Mouse (Mus musculus) ES-E14 (cell line): ENCODE measurements around the gene Sh2d4b. TPM values are rescaled to one million over a fixed set of nuclear protein-coding genes. Genes with fewer than 3 reads are reported as not detected.

Source experiments
- DNase-seq: peaks from one replicate; pipeline ENCODE4 v3.0.0-alpha.2; 2013; ENCODE audit warnings: low read depth, low spot score
- H3K27ac ChIP-seq: 2 replicates; pipeline ENCODE4 v1.5.1; 2012; ENCODE audit warnings: low read depth, mild to moderate bottlenecking, low read length, moderate library complexity, mixed read lengths; ENCODE audit not compliant: poor library complexity, insufficient read depth, severe bottlenecking
- H3K36me3 ChIP-seq: 2 replicates; pipeline ENCODE4 v1.6.1; 2012; ENCODE audit warnings: mild to moderate bottlenecking, low read length, moderate library complexity, mixed read lengths; ENCODE audit not compliant: control insufficient read depth, poor library complexity, insufficient read depth, severe bottlenecking
- H3K4me1 ChIP-seq, 2 experiments: fragments of 150-350 bp in 1 of 2; sonication (generic) in 1 of 2; 2 replicates each; pipeline ENCODE4 v1.6.1; 2012; ENCODE audit warnings: low read length in 2 of 2, mild to moderate bottlenecking in 1 of 2, mixed read lengths in 1 of 2; ENCODE audit not compliant: control insufficient read depth in 2 of 2, insufficient read depth in 2 of 2, poor library complexity in 1 of 2
- H3K4me3 ChIP-seq, 2 experiments: fragments of 150-350 bp in 1 of 2; sonication (generic) in 1 of 2; 2 replicates each; pipeline ENCODE4 v1.5.1; 2012; ENCODE audit warnings: low read length in 2 of 2, low read depth in 1 of 2, mild to moderate bottlenecking in 1 of 2, mixed read lengths in 1 of 2; ENCODE audit not compliant: insufficient read depth in 1 of 2, poor library complexity in 1 of 2, severe bottlenecking in 1 of 2
- H3K9ac ChIP-seq: 2 replicates; pipeline ENCODE4 v1.6.1; 2012; ENCODE audit warnings: low read depth, mild to moderate bottlenecking, low read length, mixed read lengths; ENCODE audit not compliant: poor library complexity, insufficient read depth, severe bottlenecking
- H3K9me3 ChIP-seq: fragments of 150-350 bp; sonication (generic); 2 replicates; pipeline ENCODE4 v1.6.1; 2012; ENCODE audit warnings: low read depth, mild to moderate bottlenecking, low read length; ENCODE audit not compliant: control insufficient read depth, insufficient read depth
- CHD2 ChIP-seq: IDR thresholded peaks from 2 replicates; pipeline ENCODE4 v1.6.1; 2014; ENCODE audit warnings: mild to moderate bottlenecking, low read depth, low read length, inconsistent platforms
- HCFC1 ChIP-seq: IDR thresholded peaks from 2 replicates; pipeline ENCODE4 v1.6.1; 2012; ENCODE audit warnings: low read length, inconsistent platforms, borderline replicate concordance; ENCODE audit not compliant: insufficient read depth
- MAFK ChIP-seq: IDR thresholded peaks from 2 replicates; pipeline ENCODE4 v1.6.1; 2014; ENCODE audit warnings: mild to moderate bottlenecking, low read depth, low read length, inconsistent platforms; ENCODE audit not compliant: insufficient read depth
- ZC3H11A ChIP-seq: IDR thresholded peaks from 2 replicates; pipeline ENCODE4 v1.6.1; 2012; ENCODE audit warnings: low read depth, mild to moderate bottlenecking, inconsistent platforms, low read length, borderline replicate concordance
- ZNF384 ChIP-seq: IDR thresholded peaks from 2 replicates; pipeline ENCODE4 v1.6.1; 2012; ENCODE audit warnings: low read depth, low read length, inconsistent platforms
- in situ Hi-C, 2 experiments: fragments of 600-800 bp; cut with MboI; formaldehyde crosslinking; loops; one replicate each; pipeline ENCODE4 v1.15.1; 2025; ENCODE audit warnings: low sequenced_read_pairs in 2 of 2, inconsistent platforms in 1 of 2; ENCODE audit not compliant: unreplicated experiment in 2 of 2
- total RNA-seq: library from RNA; depleted of rRNA; stranded (reverse); fragments of 300-350 nt; gene quantifications from 2 replicates; pipeline ENCODE4 v1.2.3, GENCODE M21; 2012

The Sh2d4b gene
- total RNA-seq, 1 experiment: 2.5 TPM

GRCm38 (mm10) chr14:40919521-40919920, 26.5 kb upstream of the Sh2d4b start:
- H3K27ac ChIP-seq: no peak overlapping the region
- H3K9me3 ChIP-seq: no peaks in the 10 kb centered on the region
- H3K36me3 ChIP-seq: peaks cover 10% of the 10 kb centered on the region; the same call in 1 of the 2 replicates
- DNase-seq: no peak
- TF ChIP-seq HCFC1: no peak
- TF ChIP-seq CHD2: no peak
- no peak for TF ChIP-seq ZC3H11A
- no peak for TF ChIP-seq MAFK
- TF ChIP-seq ZNF384: no peak
- H3K4me1 ChIP-seq: peaks cover 12 to 20% of the 10 kb centered on the region in 2 experiments
- H3K9ac ChIP-seq: no peak overlapping the region
- in situ Hi-C loops: no loop called here
- no peak overlapping the region for H3K4me3 ChIP-seq

- TF ChIP-seq ZC3H11A: no peak
- no peak for TF ChIP-seq CHD2
- no peak for TF ChIP-seq HCFC1
- no peak for TF ChIP-seq MAFK
- no peak for TF ChIP-seq ZNF384
- H3K9me3 ChIP-seq: no peaks in the 10 kb centered on the region
- no peak overlapping the region for H3K4me3 ChIP-seq
- no peak overlapping the region for H3K27ac ChIP-seq
- H3K4me1 ChIP-seq: peaks cover 12 to 26% of the 10 kb centered on the region in 2 experiments
- in situ Hi-C loops: no loop called here
- H3K36me3 ChIP-seq: peaks cover 13% of the 10 kb centered on the region; the same call in 1 of the 2 replicates
- no peak for DNase-seq
- H3K9ac ChIP-seq: no peak overlapping the region
Measured at GRCm38 (mm10) chr14:40918477-40918876, 25.4 kb upstream of the Sh2d4b start.

- in situ Hi-C loops: no loop called here
- H3K27ac ChIP-seq: no peak overlapping the region
- peaks cover 12 to 27% of the 10 kb centered on the region in 2 experiments for H3K4me1 ChIP-seq
- no peaks in the 10 kb centered on the region for H3K9me3 ChIP-seq
- H3K9ac ChIP-seq: no peak overlapping the region
- peaks cover 22% of the 10 kb centered on the region for H3K36me3 ChIP-seq
- no peak overlapping the region for H3K4me3 ChIP-seq
- peak; percentile 86 for DNase-seq
- TF ChIP-seq ZC3H11A: peak; percentile 69; the same call in 1 of the 2 replicates
- TF ChIP-seq CHD2: no peak
Measured at GRCm38 (mm10) chr14:40917632-40918031, 24.6 kb upstream of the Sh2d4b start.

- TF ChIP-seq HCFC1 (no peak), ZNF384 (no peak), CHD2 (no peak), ZC3H11A (no peak), MAFK (no peak)
- Histone ChIP-seq H3K9me3 (no peaks in the 10 kb centered on the region), H3K9ac (no peak overlapping the region), H3K36me3 (peaks cover 22% of the 10 kb centered on the region), H3K4me1 (peaks cover 12 to 27% of the 10 kb centered on the region in 2 experiments), H3K27ac (no peak overlapping the region), H3K4me3 (no peak overlapping the region)
- DNase-seq: no peak
- in situ Hi-C loops: no loop called here
Measured at GRCm38 (mm10) chr14:40916667-40917066, 23.6 kb upstream of the Sh2d4b start.

- peaks cover 22% of the 10 kb centered on the region for H3K36me3 ChIP-seq
Measured at GRCm38 (mm10) chr14:40915838-40916237, 22.8 kb upstream of the Sh2d4b start.

More at GRCm38 (mm10) chr14:40915838-40916237, 22.8 kb upstream of the Sh2d4b start:
- DNase-seq: no peak
- TF ChIP-seq HCFC1: no peak
- no peak for TF ChIP-seq CHD2
- in situ Hi-C loops: no loop called here
- H3K9ac ChIP-seq: no peak overlapping the region
- H3K27ac ChIP-seq: no peak overlapping the region
- H3K4me3 ChIP-seq: no peak overlapping the region
- H3K4me1 ChIP-seq: peaks cover 12 to 27% of the 10 kb centered on the region in 2 experiments
- H3K9me3 ChIP-seq: no peaks in the 10 kb centered on the region
